Mouse (Mus musculus): Measurements from ENCODE around the gene Olfr458. TPM values are rescaled to one million over a fixed set of nuclear protein-coding genes. Genes with fewer than 3 reads are reported as not detected.

Olfr458 gene
- polyA plus RNA-seq (2017; shearing (Covaris generic)), result not detected

GRCm38 (mm10) chr6:42465096-42465495 lies at the start of gene Olfr458:
Gene Olfr458, minus strand, starts transcription at chr6:42465196.

DNA sequence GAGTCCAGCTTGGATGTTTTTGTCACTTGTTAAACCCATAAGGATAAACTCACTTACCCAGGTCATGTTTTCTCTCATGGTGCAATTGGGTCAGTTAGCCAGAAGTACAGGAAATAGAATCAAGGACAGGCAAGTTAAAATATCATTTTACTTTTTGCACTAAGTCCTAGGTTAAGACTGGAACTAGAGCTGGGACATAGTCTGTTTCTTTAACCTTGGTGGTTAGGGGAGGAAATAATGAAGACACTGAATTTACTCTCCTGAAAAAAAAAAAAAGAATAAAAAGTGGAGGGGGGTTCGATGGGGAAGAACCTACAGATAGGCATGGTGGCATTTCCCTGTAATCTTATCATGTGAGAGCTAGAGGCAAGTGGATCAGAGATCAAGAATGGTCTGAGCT lies 22.1 kb upstream of the Olfr458 start, which contains the start of gene Olfr456:
Olfr456 (minus strand) TSS at position 101 of the 400 bp plus-strand sequence.

GRCm38 (mm10) chr6:42476235-42476634 lies 11.2 kb upstream of the Olfr458 start, which contains the start of gene Olfr457:
Gene Olfr457, minus strand, starts transcription at chr6:42476335.

DNA sequence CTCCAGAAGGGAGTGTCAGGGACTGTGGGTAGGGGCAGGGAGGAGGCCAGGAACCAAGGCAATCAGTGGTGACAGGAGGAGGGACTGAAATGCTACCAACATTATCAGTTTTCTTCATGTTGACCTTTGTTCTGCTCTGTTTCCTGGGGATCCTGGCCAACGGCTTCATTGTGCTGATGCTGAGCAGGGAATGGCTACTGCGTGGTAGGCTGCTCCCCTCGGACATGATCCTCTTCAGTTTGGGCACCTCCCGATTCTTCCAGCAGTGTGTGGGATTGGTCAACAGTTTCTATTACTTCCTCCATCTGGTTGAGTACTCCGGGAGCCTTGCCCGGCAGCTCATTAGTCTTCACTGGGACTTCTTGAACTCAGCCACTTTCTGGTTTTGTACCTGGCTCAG lies 30.6 kb downstream of the Olfr458 start, which contains the start of gene Tas2r126:
Tas2r126 (plus strand) TSS at position 90 of the 400 bp plus-strand sequence.

Other genes with a start within 250 kb of the Olfr458 start
- gene Tas2r144, start 249.9 kb downstream of the Olfr458 start, polyA plus RNA-seq (2017; shearing (Covaris generic)), result not detected
- 11.6 TPM for gene Gstk1, start 219.3 kb downstream of the Olfr458 start, polyA plus RNA-seq (2017; shearing (Covaris generic))
- gene Tmem139, start 203.2 kb downstream of the Olfr458 start, polyA plus RNA-seq (2017; shearing (Covaris generic)), result not detected
- 75.7 TPM for gene Casp2, start 200.2 kb downstream of the Olfr458 start, polyA plus RNA-seq (2017; shearing (Covaris generic))
- gene Clcn1, start 178.5 kb downstream of the Olfr458 start, polyA plus RNA-seq (2017; shearing (Covaris generic)), result not detected
- not detected for gene Fam131b, start 140.6 kb downstream of the Olfr458 start, polyA plus RNA-seq (2017; shearing (Covaris generic))
- 113 TPM for gene Zyx, start 115.6 kb downstream of the Olfr458 start, polyA plus RNA-seq (2017; shearing (Covaris generic))
- gene Epha1, start 91.9 kb downstream of the Olfr458 start, polyA plus RNA-seq (2017; shearing (Covaris generic)), result 0.19 TPM
- not detected for gene Tas2r143, start 65.0 kb downstream of the Olfr458 start, polyA plus RNA-seq (2017; shearing (Covaris generic))
- not detected for gene Tas2r135, start 59.8 kb downstream of the Olfr458 start, polyA plus RNA-seq (2017; shearing (Covaris generic))
- not detected for gene Tas2r126, start 30.7 kb downstream of the Olfr458 start, polyA plus RNA-seq (2017; shearing (Covaris generic))
- 0.42 TPM for gene Olfr457, start 11.1 kb upstream of the Olfr458 start, polyA plus RNA-seq (2017; shearing (Covaris generic))
- not detected for gene Olfr456, start 22.0 kb upstream of the Olfr458 start, polyA plus RNA-seq (2017; shearing (Covaris generic))
- not detected for gene Olfr455, start 82.4 kb upstream of the Olfr458 start, polyA plus RNA-seq (2017; shearing (Covaris generic))
- not detected for gene Tcaf3, start 132.5 kb upstream of the Olfr458 start, polyA plus RNA-seq (2017; shearing (Covaris generic))
- gene Tcaf2, start 180.1 kb upstream of the Olfr458 start, polyA plus RNA-seq (2017; shearing (Covaris generic)), result not detected
- not detected for gene Tcaf1, start 244.9 kb upstream of the Olfr458 start, polyA plus RNA-seq (2017; shearing (Covaris generic))